Mouse (Mus musculus) G1E-ER4 (cell line): ENCODE data around the gene Prkg2. TPM values are rescaled to one million over a fixed set of nuclear protein-coding genes. Genes with fewer than 3 reads are reported as not detected.

ENCODE experiments used
- GATA1 ChIP-seq: IDR thresholded peaks from one replicate; pipeline ENCODE4 v1.8.0; 2012; ENCODE audit warnings: low read length, inconsistent platforms
- polyA plus RNA-seq: library from polyadenylated mRNA; stranded (reverse); fragments of >175 nt; gene quantifications from 2 replicates; pipeline ENCODE4 v1.2.3, GENCODE M21; 2012

Gene Prkg2
- polyA plus RNA-seq, 1 experiment = not detected

DNA sequence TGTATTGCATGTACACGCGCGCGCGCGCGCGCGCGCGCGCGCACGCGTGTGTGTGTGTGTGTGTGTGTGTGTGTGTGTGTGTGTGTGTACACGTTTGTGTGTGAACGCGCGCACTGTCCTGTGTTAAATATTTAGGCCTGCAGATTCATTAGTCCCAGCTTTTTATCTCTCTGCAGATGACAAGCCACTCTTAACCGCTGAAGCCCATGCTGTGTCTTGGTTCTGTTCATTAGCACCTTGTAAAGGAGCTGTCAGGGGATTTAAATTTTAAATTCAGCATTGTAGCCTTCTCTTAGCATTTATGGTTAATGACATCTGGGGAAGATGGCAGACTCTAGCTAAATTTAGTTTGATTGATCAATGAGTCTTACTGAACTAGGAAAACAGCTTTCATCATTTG, 90.5 kb downstream of the Prkg2 start:
- no peak for TF ChIP-seq GATA1

DNA sequence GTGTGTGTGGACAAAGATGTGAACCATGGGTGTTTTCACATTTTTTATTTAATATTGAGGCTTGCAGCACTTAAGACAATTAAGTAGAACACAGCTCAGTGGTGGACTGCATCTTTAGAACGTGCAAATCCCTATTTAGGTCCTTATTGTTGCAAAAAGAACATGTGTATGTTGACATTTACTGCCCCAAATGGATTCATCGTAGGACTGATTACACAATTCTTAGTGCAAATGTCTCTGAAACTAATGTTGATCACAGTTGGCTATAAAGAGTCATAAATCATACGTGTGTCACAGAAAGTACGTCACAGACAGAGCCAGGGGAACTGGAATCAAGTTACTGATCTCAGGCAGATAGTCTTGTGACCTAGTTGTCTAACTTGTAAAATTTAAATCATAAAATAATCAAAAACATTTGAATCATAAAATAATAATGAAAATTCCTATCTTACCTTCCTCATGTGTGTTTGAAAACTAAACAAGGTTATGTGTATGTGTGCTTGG, 91.0 kb downstream of the Prkg2 start:
- no peak for TF ChIP-seq GATA1

- no peak for TF ChIP-seq GATA1
Observed at GRCm38 (mm10) chr5:98943776-98944175, 93.4 kb downstream of the Prkg2 start.

DNA sequence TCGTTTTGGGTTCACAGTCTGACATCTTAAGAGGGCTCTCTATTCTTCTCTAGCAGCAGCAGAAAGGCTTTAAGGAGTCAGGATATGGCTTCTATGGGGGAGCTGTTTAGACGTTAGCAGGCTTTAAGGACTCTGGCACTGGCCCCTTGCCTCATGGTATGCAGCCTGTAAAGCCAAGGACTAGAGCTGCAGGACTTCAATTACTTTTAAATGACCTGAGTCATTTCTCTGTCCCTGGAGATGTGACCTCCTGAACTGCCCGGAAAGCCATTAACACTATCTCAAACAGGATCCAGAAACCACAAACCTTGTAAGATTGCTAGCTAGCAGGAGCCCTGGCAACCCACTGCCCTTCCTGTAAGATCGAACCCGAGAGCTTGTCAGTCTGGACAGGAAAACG, 96.4 kb downstream of the Prkg2 start:
- TF ChIP-seq GATA1 = no peak

DNA sequence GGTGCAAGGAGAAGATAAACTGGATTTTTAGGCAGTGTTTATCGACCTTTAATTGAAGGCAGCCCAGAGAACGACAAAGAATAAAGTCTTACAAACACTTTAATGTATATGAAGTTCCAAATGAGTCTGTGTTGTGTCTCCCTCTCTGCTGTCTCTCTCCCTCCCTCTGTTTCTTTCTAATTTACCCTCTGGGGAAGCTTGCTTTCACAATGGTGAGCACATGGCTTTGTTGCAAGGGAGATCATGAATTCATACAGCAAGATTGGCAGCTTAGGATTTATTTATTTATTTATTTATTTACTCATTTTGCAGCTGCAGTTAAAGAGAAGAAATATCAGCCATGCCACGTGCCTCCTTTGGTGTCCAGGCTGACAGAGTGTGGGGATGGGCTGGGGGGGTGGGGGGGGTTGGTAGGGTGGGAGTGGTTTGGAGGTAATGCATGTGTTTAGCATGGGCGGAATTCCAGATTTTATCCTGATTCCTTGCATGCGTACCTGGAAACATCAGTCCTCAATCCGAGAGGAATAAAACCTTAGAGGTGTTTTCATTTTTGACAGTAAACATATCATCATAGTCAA, 97.4 kb downstream of the Prkg2 start:
- TF ChIP-seq GATA1 = no peak

DNA sequence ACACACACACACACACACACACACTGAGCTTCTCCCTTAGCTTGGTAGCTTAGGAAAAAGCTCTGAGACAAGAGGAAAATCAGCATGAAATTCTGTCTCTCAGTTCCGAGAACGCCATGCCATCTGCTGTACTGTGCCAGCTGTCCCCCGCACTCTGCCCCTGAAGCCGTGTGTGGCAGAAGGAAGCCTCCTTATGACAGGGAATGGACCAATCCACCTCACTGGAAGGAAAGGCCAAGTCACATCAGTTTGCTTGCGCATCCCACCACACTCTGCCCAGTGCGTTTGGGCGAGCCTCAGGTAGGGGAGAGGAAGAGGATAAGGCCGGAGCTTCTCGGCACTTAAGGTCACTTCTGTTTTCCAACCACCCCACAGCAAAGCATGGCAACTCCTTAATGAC, 98.0 kb downstream of the Prkg2 start:
- TF ChIP-seq GATA1 = no peak

DNA sequence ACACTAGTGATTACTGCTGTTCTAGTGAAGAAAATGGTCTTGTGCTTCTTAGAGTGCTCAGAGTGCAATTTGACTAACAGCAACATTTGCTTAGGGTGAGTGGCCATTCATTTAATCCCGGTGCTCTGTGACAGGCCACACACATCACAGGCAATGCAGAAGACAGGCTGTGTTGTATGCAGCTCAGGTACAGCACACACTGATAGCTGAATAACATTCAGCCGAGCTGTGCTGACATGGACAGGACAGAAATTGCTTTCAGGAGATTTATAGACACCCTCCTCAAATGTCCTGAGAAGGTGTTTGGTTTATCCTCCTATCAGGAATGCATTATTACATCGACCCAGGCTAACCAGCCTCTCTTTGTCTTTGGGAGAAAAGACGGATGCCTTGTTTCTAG, 99.3 kb downstream of the Prkg2 start:
- TF ChIP-seq GATA1 = no peak

DNA sequence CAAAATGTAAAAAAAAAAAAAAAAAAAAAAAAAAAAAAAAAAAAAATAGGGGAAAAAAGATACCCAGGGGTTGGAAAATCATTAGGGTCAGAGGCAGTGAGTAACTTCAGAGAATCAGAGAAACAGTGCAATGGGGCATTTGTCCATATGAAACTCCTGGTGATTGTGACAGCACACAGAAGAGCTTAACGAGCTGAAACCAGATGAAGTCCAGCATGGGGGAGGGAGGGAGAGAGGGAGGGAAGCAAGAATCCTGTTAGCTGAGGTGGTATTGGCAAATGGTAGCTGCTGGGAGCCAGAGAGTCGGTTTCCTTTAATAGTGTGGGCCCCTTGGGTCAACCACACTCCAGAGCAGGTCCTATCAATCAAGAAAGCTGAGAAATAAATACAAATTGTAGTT, 100.5 kb downstream of the Prkg2 start:
- no peak for TF ChIP-seq GATA1

DNA sequence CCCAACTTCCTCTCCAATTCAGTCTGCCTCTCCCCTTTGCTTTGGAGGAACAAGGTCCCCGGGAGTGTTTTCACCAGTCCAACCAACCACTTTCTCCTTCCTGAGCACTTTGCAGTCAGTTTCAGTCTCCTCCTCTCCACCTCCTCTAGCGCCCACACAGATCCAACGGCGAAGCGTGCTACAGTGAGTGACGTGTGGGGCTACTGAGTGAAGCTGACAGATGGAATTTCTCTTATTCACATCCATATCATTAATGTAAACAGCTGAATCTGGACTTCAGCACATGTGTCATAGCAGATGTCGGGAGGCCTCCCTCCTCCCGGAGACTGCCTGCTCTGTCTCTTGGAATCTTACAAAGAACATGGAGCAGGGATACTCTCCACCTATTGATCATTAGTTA, 101.2 kb downstream of the Prkg2 start:
- no peak for TF ChIP-seq GATA1

GRCm38 (mm10) chr5:98922921-98923320, 114.2 kb downstream of the Prkg2 start:
- TF ChIP-seq GATA1 = no peak

- no peak for TF ChIP-seq GATA1
Observed at GRCm38 (mm10) chr5:98921608-98922007, 115.5 kb downstream of the Prkg2 start.

GRCm38 (mm10) chr5:98918716-98919115, 118.4 kb downstream of the Prkg2 start:
- no peak for TF ChIP-seq GATA1

DNA sequence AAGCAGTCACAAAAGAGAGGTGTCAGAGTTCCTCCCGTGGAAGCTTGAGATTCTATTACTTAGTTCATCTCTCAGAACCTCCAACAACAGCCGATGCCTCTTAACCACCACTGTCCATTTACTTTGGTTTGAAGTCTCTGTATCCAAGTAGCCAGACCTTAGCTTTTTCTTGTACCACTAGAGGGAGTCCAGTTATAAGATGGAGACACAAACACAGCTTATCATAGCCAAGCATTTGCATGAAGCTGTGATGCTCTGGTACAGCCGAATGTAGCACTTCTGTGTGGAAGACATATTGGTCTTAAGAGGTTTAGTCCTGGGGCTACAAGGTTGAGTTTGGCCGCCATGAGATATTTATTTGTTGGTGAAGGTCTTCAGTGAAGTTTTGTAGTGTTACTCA, 134.8 kb downstream of the Prkg2 start:
- no peak for TF ChIP-seq GATA1

DNA sequence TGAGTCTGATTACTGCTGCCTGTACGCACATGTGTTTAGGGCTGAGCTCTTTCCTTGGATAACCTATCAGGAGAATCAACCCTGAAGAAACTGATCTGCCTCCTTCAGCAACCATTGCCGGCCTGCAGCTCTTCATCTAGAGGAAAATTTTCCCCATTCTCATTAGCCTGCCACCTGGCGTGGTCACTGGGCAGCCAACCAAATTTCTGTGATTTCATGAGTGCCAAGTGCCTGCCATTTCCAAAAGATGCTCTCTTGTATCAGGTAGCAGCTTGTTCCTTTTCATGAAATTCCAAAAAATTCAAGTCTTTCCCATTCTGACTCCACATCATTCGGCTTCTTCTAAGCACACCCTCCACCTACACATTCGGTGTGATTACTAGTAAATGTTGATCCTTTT, 136.2 kb downstream of the Prkg2 start:
- no peak for TF ChIP-seq GATA1

DNA sequence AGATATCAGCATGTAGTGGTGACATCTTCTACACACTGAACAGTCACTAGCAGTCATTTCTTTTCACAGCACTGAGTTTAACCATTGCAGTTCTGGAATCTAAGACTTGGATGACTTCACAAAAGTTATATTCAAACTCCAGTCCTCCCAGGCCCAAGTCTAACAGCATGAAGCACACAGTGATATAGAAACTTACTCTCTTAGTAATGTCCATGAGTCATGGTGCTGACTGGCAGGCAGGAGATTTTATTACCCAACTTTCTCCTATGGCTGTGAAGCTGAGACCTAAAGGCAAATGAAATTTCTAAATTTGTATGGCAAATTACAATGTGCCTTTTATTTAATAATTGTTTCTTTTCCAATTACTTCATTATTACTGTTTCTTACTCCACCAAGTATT, 139.2 kb downstream of the Prkg2 start:
- no peak for TF ChIP-seq GATA1

- no peak for TF ChIP-seq GATA1
Observed at GRCm38 (mm10) chr5:98894281-98894680, 142.9 kb downstream of the Prkg2 start.

GRCm38 (mm10) chr5:98890544-98891050, 146.6 kb downstream of the Prkg2 start:
- TF ChIP-seq GATA1 = no peak

GRCm38 (mm10) chr5:98882096-98882495, 155.1 kb downstream of the Prkg2 start:
- TF ChIP-seq GATA1 = no peak

Other genes with a start within 250 kb of the Prkg2 start
- gene Bmp3, start 182.9 kb downstream of the Prkg2 start, polyA plus RNA-seq = not detected in 2 replicates